Mouse (Mus musculus) activated CD4-positive, CD25-positive, alpha-beta regulatory T cell, adult 4 months (primary cell): ENCODE data around the gene Edem1. TPM values are rescaled to one million over a fixed set of nuclear protein-coding genes. Genes with fewer than 3 reads are reported as not detected.
"Not testable (repeated sequence)": the region's sequence is repeated elsewhere in the genome, so short reads cannot be mapped to it uniquely, and the experiment has no call there.

Experiments
- ATAC-seq: one replicate; pipeline ENCODE4 v1.8.0; 2017
- polyA plus RNA-seq, 2 experiments: library from polyadenylated mRNA; unstranded; fragments of 100-300 nt; shearing (Covaris generic); gene quantifications; one replicate each; pipeline ENCODE4 v1.2.1; 2017

Gene Edem1
- polyA plus RNA-seq, 2 experiments from 2014 or later = 57.3 to 57.9 TPM

GRCm38 (mm10) chr6:108829386-108830370, 1.2 kb downstream of the Edem1 start:
- no peak for ATAC-seq

DNA sequence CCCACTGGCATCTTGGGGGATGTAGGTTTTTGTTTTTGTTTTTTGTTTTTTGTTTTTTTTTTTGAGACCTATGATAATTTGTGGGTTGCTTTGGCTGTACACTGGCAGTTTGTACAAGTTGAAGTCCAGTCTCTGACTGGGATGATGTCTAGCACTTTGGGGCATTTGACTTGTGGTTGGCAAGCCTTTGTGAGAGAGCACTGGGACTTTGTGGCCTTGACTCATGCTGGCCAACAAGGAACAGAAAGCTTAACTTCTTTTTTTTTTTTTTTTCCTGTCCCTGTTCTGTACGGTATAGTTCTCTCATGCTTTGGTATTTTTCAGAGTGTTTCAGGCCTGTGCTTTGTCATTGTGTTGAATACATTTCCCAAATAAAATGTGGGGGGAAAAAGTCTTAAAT, 3.7 kb downstream of the Edem1 start:
- no peak for ATAC-seq

DNA sequence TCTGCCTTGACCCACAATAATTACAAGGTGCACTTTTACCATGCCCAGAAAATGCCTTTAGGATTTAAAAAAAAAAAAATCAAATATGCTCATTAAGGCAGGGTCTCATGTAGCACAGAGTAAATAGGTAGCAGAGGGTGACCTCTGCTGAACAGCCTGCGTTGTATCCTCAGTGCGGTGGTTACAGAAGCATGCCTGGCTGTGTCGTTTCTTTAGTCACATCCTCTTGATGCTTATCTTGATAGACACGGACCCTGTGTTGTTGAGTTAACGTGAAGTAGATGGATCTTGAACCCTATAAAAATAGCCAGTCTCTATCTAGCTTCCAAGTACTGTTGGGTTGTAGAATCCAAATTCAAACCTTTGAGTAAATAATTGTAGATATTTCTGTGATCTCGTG, 4.5 kb downstream of the Edem1 start:
- peak; percentile 5 for ATAC-seq

GRCm38 (mm10) chr6:108833963-108834697, 5.7 kb downstream of the Edem1 start:
- ATAC-seq = no peak

DNA sequence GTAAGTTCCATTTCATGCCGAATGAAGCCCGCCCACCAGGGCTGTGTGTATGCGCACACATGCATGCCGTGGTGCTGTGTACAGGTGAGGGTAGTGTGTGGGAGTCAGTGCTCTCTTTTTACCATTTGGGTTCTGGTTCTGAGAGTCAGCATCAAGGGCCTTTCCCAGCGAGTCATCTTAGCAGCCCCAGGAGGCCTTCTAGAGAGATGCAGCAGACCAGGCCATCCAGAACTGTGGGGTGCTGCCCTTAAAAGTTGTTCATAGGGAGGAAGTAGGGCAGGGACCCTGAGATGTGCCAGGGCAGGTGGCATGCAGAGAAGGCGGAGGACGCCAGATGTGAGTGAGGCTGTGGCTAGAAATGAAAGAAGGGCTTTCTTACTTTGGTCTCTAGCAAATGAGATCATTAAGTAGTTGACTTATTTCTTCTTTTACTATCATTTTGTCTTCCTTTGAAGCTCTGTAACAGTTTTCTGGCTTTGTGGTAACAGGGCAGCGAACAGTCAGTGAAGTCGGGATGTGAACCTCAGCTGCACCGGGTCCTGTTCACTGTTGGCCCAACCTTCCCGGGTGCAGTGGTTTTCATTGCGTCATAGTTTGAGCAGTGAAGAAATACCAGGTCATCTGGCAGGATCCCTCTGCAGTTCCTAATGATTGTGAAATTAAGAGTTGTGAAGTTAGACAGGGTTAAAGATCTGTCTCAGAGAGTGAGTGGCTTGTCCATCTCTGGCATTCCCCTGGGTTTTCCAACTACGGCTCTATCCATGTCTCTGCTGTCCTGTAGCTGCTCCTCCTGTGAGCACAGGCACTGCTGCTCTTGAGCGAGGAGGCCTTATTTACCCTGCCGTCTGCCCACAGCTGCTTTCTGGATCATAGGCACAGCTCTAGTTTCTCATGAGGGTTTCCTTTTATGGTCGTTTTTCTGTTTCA, 7.6 kb downstream of the Edem1 start:
- peak; percentile 52 for ATAC-seq

DNA sequence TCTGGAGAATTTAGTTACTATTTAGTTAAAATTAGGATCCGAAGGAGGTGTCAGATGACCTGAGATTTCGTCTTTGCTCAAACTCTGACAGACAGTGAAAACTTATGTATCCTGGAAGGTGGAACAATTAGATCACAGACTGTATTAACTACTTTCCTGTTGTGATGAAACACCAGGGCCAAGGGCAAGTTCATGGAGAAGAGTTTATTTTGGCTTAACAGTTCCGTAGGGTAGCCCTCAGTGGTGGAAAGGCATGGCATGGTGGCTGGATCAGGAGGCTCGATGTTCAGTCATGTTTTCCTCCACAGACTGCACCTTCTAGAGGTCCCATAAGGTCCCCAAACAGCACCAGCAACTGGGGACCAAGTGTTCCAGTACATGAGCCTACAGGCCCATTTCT, 8.6 kb downstream of the Edem1 start:
- ATAC-seq = no peak

GRCm38 (mm10) chr6:108837958-108838357, 9.5 kb downstream of the Edem1 start:
- ATAC-seq = no peak

- no peak for ATAC-seq
Measured at GRCm38 (mm10) chr6:108839432-108839831, 11.0 kb downstream of the Edem1 start.

DNA sequence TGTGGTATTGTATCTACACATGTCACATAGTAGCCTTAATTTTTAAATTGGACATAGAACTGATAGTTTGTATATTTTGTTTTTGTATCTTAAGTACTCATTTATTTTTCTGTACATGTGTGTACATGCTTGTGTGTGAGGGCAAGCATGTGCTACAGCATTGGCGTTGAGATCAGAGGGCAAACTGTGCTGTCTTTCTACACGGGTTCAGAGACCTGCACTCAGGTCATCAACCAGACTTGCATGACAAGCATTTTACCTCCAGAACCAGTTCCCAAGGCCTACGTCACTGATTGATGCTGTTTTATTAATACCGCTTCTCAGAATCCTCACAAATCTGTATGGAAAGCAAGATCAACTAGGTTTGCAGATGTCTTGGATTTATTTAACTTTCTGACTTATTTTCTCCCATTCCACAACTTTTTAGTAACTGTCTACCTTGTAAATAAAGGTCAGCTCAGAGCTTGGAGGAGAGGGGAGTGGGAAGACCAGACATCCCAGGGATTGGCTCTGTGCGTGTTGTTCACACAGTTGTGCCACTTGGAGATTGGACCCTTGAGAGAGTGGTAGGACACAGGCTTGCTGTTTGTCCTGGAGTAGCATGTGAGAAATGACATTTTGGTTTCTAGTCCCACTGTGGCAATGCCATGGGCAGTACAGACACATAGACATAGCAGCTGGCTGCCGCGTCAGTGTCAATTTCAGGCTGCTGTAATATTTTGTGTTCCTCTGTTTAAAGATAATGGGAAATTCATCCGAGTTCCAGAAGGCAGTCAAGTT, 12.6 kb downstream of the Edem1 start:
- no peak for ATAC-seq

- ATAC-seq = no peak
Measured at GRCm38 (mm10) chr6:108843664-108844063, 15.2 kb downstream of the Edem1 start.

GRCm38 (mm10) chr6:108844093-108844492, 15.7 kb downstream of the Edem1 start:
- peak; percentile 75 for ATAC-seq

DNA sequence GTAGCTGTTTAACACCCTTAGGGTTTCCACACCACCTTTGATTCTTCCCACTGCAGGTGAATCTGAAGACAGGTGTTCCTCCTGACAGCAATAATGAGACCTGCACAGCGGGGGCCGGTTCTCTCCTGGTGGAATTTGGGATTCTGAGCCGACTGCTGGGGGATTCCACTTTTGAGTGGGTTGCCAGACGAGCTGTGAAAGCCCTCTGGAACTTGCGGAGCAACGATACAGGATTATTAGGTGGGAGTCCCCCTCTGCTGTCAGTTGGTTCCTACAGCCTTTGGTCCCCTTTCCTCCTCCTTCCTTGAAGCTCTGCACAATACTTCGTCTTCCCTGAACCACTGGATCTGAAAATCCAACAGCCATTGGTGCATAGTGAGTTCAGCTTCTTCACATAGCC, 16.3 kb downstream of the Edem1 start:
- no peak for ATAC-seq

GRCm38 (mm10) chr6:108852088-108852670, 23.7 kb downstream of the Edem1 start:
- no peak for ATAC-seq

- ATAC-seq = no peak
Measured at GRCm38 (mm10) chr6:108852986-108853385, 24.5 kb downstream of the Edem1 start.

DNA sequence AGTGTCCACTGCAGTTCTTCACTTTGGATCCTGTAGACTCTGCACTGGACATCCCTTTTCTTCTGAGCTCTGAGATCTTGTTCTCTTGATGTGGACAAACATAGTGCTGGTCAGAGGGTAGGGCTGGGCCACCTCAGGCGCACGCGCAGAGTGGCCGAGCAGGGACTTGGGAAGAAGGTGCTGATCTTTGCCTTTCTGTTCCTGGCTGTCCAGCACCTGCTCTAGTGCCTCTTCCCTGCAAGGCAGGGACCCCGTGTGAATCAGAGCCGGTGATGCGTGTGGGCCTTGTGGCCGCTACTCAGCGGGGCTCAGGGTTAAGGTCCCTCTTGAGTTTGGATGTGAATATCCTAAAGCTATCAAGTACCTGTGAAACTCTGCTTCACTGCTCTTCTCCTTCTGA, 30.1 kb downstream of the Edem1 start:
- no peak for ATAC-seq

GRCm38 (mm10) chr6:108861226-108861625, 32.8 kb downstream of the Edem1 start:
- ATAC-seq = peak; percentile 30

GRCm38 (mm10) chr6:108862548-108862947, 34.1 kb downstream of the Edem1 start:
- ATAC-seq = peak; percentile 26

- no peak for ATAC-seq
Measured at GRCm38 (mm10) chr6:108866317-108866716, 37.9 kb downstream of the Edem1 start.

DNA sequence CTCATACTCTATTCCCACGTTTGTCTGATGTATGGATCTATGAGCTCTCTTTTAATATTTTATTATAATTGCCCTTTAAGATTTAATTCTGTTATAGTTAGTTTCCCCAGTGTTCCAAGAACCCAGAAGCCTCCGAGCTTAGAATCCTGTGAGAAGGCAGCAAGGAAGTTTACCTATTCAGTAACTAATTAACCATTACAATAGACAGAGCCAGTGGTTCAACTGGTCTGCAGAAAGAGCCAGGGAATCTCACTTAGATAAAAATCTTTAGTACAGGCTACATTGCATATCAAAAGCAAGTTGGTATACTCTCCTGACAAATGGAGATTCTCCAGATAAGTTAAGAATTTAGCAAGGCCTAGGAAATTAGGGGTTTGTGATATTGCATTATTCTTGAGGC, 40.6 kb downstream of the Edem1 start:
- not testable (repeated sequence) for ATAC-seq

GRCm38 (mm10) chr6:108870421-108870820, 42.0 kb downstream of the Edem1 start:
- ATAC-seq = no peak

GRCm38 (mm10) chr6:108871251-108871650, 42.8 kb downstream of the Edem1 start:
- no peak for ATAC-seq
